Mouse (Mus musculus): ENCODE results near the gene Tstd3. TPM values are rescaled to one million over a fixed set of nuclear protein-coding genes. Genes with fewer than 3 reads are reported as not detected.
A peak's percentile ranks its signal among the peaks of the same experiment; 100 is the strongest.

Tstd3 gene
- total and polyA plus RNA-seq, 3 experiments = 11.7 to 18.5 TPM; not detected in 1

GRCm38 (mm10) chr4:21727615-21728165 is 39.3 kb downstream of the Tstd3 start, which contains the start of gene Ccnc (continued):
- TF ChIP-seq ELF1 (IDR thresholded peaks at IDR 0.05; ENCODE audit: low read depth, low read length) (peak; percentile 72), ZMIZ1 (IDR thresholded peaks at IDR 0.05; ENCODE audit: low read depth, low read length) (peak; percentile 84), EP300 (IDR thresholded peaks at IDR 0.05; ENCODE audit: low read depth in 1 of 2, low read length in 2 of 2) (peak in 1 of 2 experiments; percentile 16; a peak in 1 of 4 replicates), MXI1 (IDR thresholded peaks at IDR 0.05; ENCODE audit: low read depth, low read length) (peak; percentile 70)

- H3K27ac ChIP-seq (ENCODE audit: control insufficient read depth, low read depth, low read length) = peak overlapping the region; percentile 82
- DNase-seq (ENCODE audit: low read depth, low spot score) = peak; percentile 86
- 0 out of 2 replicates have a peak, but pooled peaks have one; percentile 11 for TF ChIP-seq RCOR1 (IDR thresholded peaks at IDR 0.05; ENCODE audit: low read depth, low read length)
- 0 out of 2 replicates have a peak, but pooled peaks have one; percentile 40 for TF ChIP-seq GATA1 (IDR thresholded peaks at IDR 0.05; ENCODE audit: low read depth, low read length)
- TF ChIP-seq USF1 (IDR thresholded peaks at IDR 0.05; ENCODE audit: low read depth, low read length) = no peak
- peak; percentile 19; the same call in 1 of the 2 replicates for TF ChIP-seq ETS1 (IDR thresholded peaks at IDR 0.05; ENCODE audit: low read depth, low read length)
- TF ChIP-seq UBTF (IDR thresholded peaks at IDR 0.05; ENCODE audit: borderline replicate concordance, insufficient read depth, low read depth, low read length) = no peak
- TF ChIP-seq GABPA (IDR thresholded peaks at IDR 0.05; ENCODE audit: low read depth, low read length) = no peak
- peak; percentile 82; the same call in 1 of the 2 replicates for TF ChIP-seq MYC (IDR thresholded peaks at IDR 0.05; ENCODE audit: low read depth, low read length)
- no peak for TF ChIP-seq POLR2AphosphoS5 (IDR thresholded peaks at IDR 0.05; ENCODE audit: borderline replicate concordance, low read depth, low read length)
- TF ChIP-seq SMC3 (IDR thresholded peaks at IDR 0.05; ENCODE audit: low read depth, low read length) = peak; percentile 59
- TF ChIP-seq BHLHE40 (IDR thresholded peaks at IDR 0.05; ENCODE audit: borderline replicate concordance, low read depth, low read length) = no peak
- no peak for TF ChIP-seq CHD2 (IDR thresholded peaks at IDR 0.05; ENCODE audit: low read length)
- no peak for TF ChIP-seq MYB (IDR thresholded peaks at IDR 0.05; ENCODE audit: low read depth, low read length)
- TF ChIP-seq NELFE (IDR thresholded peaks at IDR 0.05; ENCODE audit: low read depth, low read length) = no peak
- TF ChIP-seq ELF1 (IDR thresholded peaks at IDR 0.05; ENCODE audit: low read depth, low read length) = 0 out of 2 replicates have a peak, but pooled peaks have one; percentile 14
- peak in 1 of 2 experiments; percentile 12; a peak in 1 of 4 replicates for TF ChIP-seq EP300 (IDR thresholded peaks at IDR 0.05; ENCODE audit: low read depth in 1 of 2, low read length in 2 of 2)
- no peak for TF ChIP-seq HCFC1 (IDR thresholded peaks at IDR 0.05; ENCODE audit: low read depth, low read length)
- TF ChIP-seq CHD1 (IDR thresholded peaks at IDR 0.05; ENCODE audit: low read depth, low read length) = no peak
- TF ChIP-seq ZNF384 (IDR thresholded peaks at IDR 0.05; ENCODE audit: low read depth, low read length) = no peak
- no peak for TF ChIP-seq ZKSCAN1 (IDR thresholded peaks at IDR 0.05; ENCODE audit: low read depth, low read length)
- no peak for TF ChIP-seq NRF1 (IDR thresholded peaks at IDR 0.05; ENCODE audit: insufficient read depth, low read depth, low read length, poor library complexity, severe bottlenecking)
- TF ChIP-seq USF2 (IDR thresholded peaks at IDR 0.05; ENCODE audit: borderline replicate concordance in 1 of 2, insufficient read depth in 1 of 2, low read depth in 1 of 2, low read length in 2 of 2) = no peak
- no peak for TF ChIP-seq JUND (IDR thresholded peaks at IDR 0.05; ENCODE audit: low read depth, low read length)
- TF ChIP-seq RAD21 (IDR thresholded peaks at IDR 0.05; ENCODE audit: low read depth, low read length) = peak; percentile 58
- no peak for TF ChIP-seq SIN3A (IDR thresholded peaks at IDR 0.05; ENCODE audit: low read length)
- no peak for TF ChIP-seq TAL1 (IDR thresholded peaks at IDR 0.05; ENCODE audit: low read length)
- TF ChIP-seq POLR2A (IDR thresholded peaks at IDR 0.05; ENCODE audit: control insufficient read depth in 1 of 2, insufficient read depth in 1 of 2, low read depth in 1 of 2, low read length in 2 of 2, poor library complexity in 1 of 2) = no peak; a peak in 1 of 4 replicates
- peak; percentile 61 for TF ChIP-seq MXI1 (IDR thresholded peaks at IDR 0.05; ENCODE audit: low read depth, low read length)
- TF ChIP-seq TCF12 (IDR thresholded peaks at IDR 0.05; ENCODE audit: low read depth, low read length) = 0 out of 2 replicates have a peak, but pooled peaks have one; percentile 14
- no peak; the same call in 1 of the 2 replicates for TF ChIP-seq TBP (IDR thresholded peaks at IDR 0.05; ENCODE audit: low read depth, low read length)
- 0 out of 2 replicates have a peak, but pooled peaks have one; percentile 24 for TF ChIP-seq MAZ (IDR thresholded peaks at IDR 0.05; ENCODE audit: low read depth, low read length)
- TF ChIP-seq E2F4 (IDR thresholded peaks at IDR 0.05; ENCODE audit: borderline replicate concordance, low read depth, low read length) = no peak
Measured at GRCm38 (mm10) chr4:21726912-21727614, 39.9 kb downstream of the Tstd3 start.

More at GRCm38 (mm10) chr4:21726912-21727614, 39.9 kb downstream of the Tstd3 start:
- H3K27me3 ChIP-seq (ENCODE audit: control insufficient read depth in 1 of 2, insufficient read depth in 2 of 2, low read length in 2 of 2) = peaks cover 0 to 4% of the 10 kb centered on the region in 2 experiments; a peak in 3 of 4 replicates
- H3K4me1 ChIP-seq (ENCODE audit: control insufficient read depth in 1 of 2, insufficient read depth in 2 of 2, low read length in 2 of 2) = no peaks in the 10 kb centered on the region; a peak in 1 of 4 replicates
- H3K9ac ChIP-seq (ENCODE audit: control insufficient read depth, low read depth, low read length, poor library complexity, severe bottlenecking) = peak overlapping the region; percentile 70
- H3K79me2 ChIP-seq (ENCODE audit: control insufficient read depth, insufficient read depth, low read length, poor library complexity) = peaks cover 14% of the 10 kb centered on the region
- H3K4me3 ChIP-seq (ENCODE audit: control insufficient read depth in 1 of 2, insufficient read depth in 1 of 2, low read depth in 2 of 2, low read length in 2 of 2) = peak overlapping the region; percentile 62 to 92
- H3K36me3 ChIP-seq (ENCODE audit: control insufficient read depth in 1 of 2, insufficient read depth in 2 of 2, low read length in 2 of 2) = peaks cover 0 to 10% of the 10 kb centered on the region in 2 experiments; a peak in 2 of 4 replicates
- no peaks in the 10 kb centered on the region for H3K9me3 ChIP-seq (replicated peaks; ENCODE audit: insufficient read depth, low read length)

Measured in MEL (cell line).